Mouse (Mus musculus): Measurements from ENCODE around the gene Pde4c.

Gene Pde4c

GRCm38 (mm10) chr8:70725792-70726447 is 2.4 kb downstream of the Pde4c start:
- DNase-seq, result peak; percentile 57

- no peak for DNase-seq
These were observed 3.2 kb downstream of the Pde4c start for GRCm38 (mm10) chr8:70726721-70727120.

GRCm38 (mm10) chr8:70729808-70730475 is 6.4 kb downstream of the Pde4c start:
- DNase-seq, result no peak

GRCm38 (mm10) chr8:70730956-70731355 is 7.4 kb downstream of the Pde4c start:
- no peak for DNase-seq

GRCm38 (mm10) chr8:70737705-70738104 is 14.2 kb downstream of the Pde4c start:
- no peak for DNase-seq

GRCm38 (mm10) chr8:70738211-70738610 is 14.7 kb downstream of the Pde4c start:
- DNase-seq, result peak; percentile 2

- peak; percentile 2 for DNase-seq
These were observed 18.1 kb downstream of the Pde4c start for GRCm38 (mm10) chr8:70741661-70742060.

- peak; percentile 4 for DNase-seq
These were observed 18.7 kb downstream of the Pde4c start for GRCm38 (mm10) chr8:70742176-70742575.

- DNase-seq, result peak; percentile 31
These were observed 19.6 kb downstream of the Pde4c start for GRCm38 (mm10) chr8:70742981-70743655.

GRCm38 (mm10) chr8:70743656-70744590 is 20.4 kb downstream of the Pde4c start:
- DNase-seq, result peak; percentile 91

- DNase-seq, result no peak
These were observed 21.3 kb downstream of the Pde4c start for GRCm38 (mm10) chr8:70744806-70745205.

- peak; percentile 10 for DNase-seq
These were observed 22.2 kb downstream of the Pde4c start for GRCm38 (mm10) chr8:70745691-70746220.

- peak; percentile 4 for DNase-seq
These were observed 23.2 kb downstream of the Pde4c start for GRCm38 (mm10) chr8:70746676-70747075.

GRCm38 (mm10) chr8:70747211-70747890 is 23.8 kb downstream of the Pde4c start:
- DNase-seq, result peak; percentile 2

GRCm38 (mm10) chr8:70748246-70749096 is 25.0 kb downstream of the Pde4c start:
- DNase-seq, result peak; percentile 3

GRCm38 (mm10) chr8:70749097-70749674 is 25.7 kb downstream of the Pde4c start:
- DNase-seq, result peak; percentile 8

GRCm38 (mm10) chr8:70750128-70750680 is 26.7 kb downstream of the Pde4c start:
- DNase-seq, result peak; percentile 3

GRCm38 (mm10) chr8:70752000-70752764 is 28.7 kb downstream of the Pde4c start:
- DNase-seq, result peak; percentile 84

GRCm38 (mm10) chr8:70753151-70753550 is 29.6 kb downstream of the Pde4c start:
- peak; percentile 85 for DNase-seq
